26 mouse cellular contexts compared by ENCODE assay signal in the genomic region with DNA sequence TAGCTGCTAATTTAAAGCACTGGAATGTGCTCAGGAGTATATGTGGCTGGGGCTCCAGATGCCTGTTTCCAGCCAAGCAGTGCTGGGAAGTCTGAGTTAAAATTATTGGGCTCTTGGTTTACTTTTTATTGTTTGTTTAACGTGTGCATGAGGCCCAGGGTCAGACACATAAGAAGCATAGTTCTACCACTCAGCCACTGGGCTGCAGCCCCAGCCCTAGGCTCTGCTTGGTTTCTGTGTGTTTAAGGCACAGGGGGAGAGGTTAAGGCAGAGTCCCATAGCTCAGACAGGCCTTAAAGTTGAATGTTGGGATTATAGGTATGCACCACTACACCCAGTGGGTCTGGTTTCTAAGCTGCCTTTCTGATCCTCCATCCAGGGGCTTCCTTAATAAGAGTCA. TPM values are rescaled to one million over a fixed set of nuclear protein-coding genes. Genes with fewer than 3 reads are reported as not detected.
"Had no signal": no experiment of that assay in that cellular context is flagged by ENCODE, and none has a peak within 500 bp of the region (broad histone marks: within the 10 kb centered on the region; RNA-seq: fewer than 3 reads in every experiment).

No protein-coding gene starts in this region.

- H3K27ac ChIP-seq: kidney, postnatal 0 days; layer of hippocampus, adult 2 months; liver, embryonic 14.5 days; macrophage; midbrain, embryonic 12.5 days; midbrain, embryonic 15.5 days; neural tube, embryonic 12.5 days; neural tube, embryonic 15.5 days had no signal

- H3K36me3 ChIP-seq: midbrain, embryonic 12.5 days; midbrain, embryonic 15.5 days; neural tube, embryonic 15.5 days had no signal

- ATAC-seq: inflammation-experienced regulatory T-cells, adult 6 months; liver, postnatal 0 days; lung, postnatal 0 days; midbrain, embryonic 15.5 days had no signal

- H3K27me3 ChIP-seq: limb, embryonic 15.5 days; midbrain, embryonic 12.5 days; midbrain, embryonic 15.5 days; neural tube, embryonic 12.5 days; neural tube, embryonic 15.5 days had no signal

- DNase-seq: kidney, adult 2 months; kidney, postnatal 25 days; layer of hippocampus, adult 9-11 months; liver, postnatal 0 days; lung, embryonic 14.5 days; thymus, postnatal 25 days had no signal

- H3K9ac ChIP-seq: limb, embryonic 15.5 days; liver, embryonic 14.5 days; liver, postnatal 0 days; lung, embryonic 14.5 days; midbrain, embryonic 12.5 days; midbrain, embryonic 15.5 days; neural tube, embryonic 12.5 days; neural tube, embryonic 15.5 days had no signal

- H3K4me3 ChIP-seq: layer of hippocampus, adult 2 months; limb, embryonic 15.5 days; midbrain, embryonic 12.5 days; midbrain, embryonic 15.5 days; neural tube, embryonic 12.5 days; neural tube, embryonic 15.5 days had no signal

- H3K9me3 ChIP-seq: limb, embryonic 15.5 days; midbrain, embryonic 12.5 days; midbrain, embryonic 15.5 days; neural tube, embryonic 12.5 days; neural tube, embryonic 15.5 days had no signal

- H3K4me2 ChIP-seq: limb, embryonic 15.5 days; liver, embryonic 11.5 days; lung, embryonic 14.5 days; midbrain, embryonic 12.5 days; midbrain, embryonic 15.5 days; neural tube, embryonic 12.5 days; neural tube, embryonic 15.5 days had no signal

RNA-seq across cellular contexts. Expression of a gene that starts 39.1 kb away (rescaled TPM):
- total RNA-seq: layer of hippocampus, postnatal 25 days; left cerebral cortex, adult 18-20 months; left cerebral cortex, postnatal 25 days; megakaryocyte, adult 5-6 weeks had no signal
- polyA plus RNA-seq: inflammation-experienced regulatory T-cells, adult 6 months; kidney, adult 2 months; kidney, embryonic 14.5 days; kidney, postnatal 0 days; large intestine, adult 2 months; limb, embryonic 11.5 days; liver, embryonic 11.5 days; liver, embryonic 14.5 days; liver, postnatal 0 days; lung, embryonic 14.5 days; lung, postnatal 0 days; macrophage; thymus, postnatal 0 days had no signal
